Mouse (Mus musculus) thymus, postnatal 25 days (tissue): ENCODE results near the gene Pilrb1.
A peak's percentile ranks its signal among the peaks of the same experiment; 100 is the strongest.
"Not testable (repeated sequence)": the region's sequence is repeated elsewhere in the genome, so short reads cannot be mapped to it uniquely, and the experiment has no call there.

Source experiments
- DNase-seq: peaks from one replicate; pipeline ENCODE4 v3.0.0; 2022

Gene Pilrb1

GRCm38 (mm10) chr5:137857960-137858710 is at the start of gene Pilrb1:
Gene Pilrb1, minus strand, starts transcription at chr5:137858106.
- DNase-seq: not testable (repeated sequence)

- DNase-seq: no peak
Measured at GRCm38 (mm10) chr5:137897812-137898211, 39.9 kb upstream of the Pilrb1 start.

GRCm38 (mm10) chr5:137892954-137893353 is 35.0 kb upstream of the Pilrb1 start:
- no peak for DNase-seq

- no peak for DNase-seq
Measured at GRCm38 (mm10) chr5:137887666-137888065, 29.8 kb upstream of the Pilrb1 start.

- peak; percentile 21 for DNase-seq
Measured at GRCm38 (mm10) chr5:137885894-137886293, 28.0 kb upstream of the Pilrb1 start.

- no peak for DNase-seq
Measured at GRCm38 (mm10) chr5:137883345-137883744, 25.4 kb upstream of the Pilrb1 start.

GRCm38 (mm10) chr5:137882922-137883321 is 25.0 kb upstream of the Pilrb1 start:
- DNase-seq: no peak

GRCm38 (mm10) chr5:137877860-137878259 is 20.0 kb upstream of the Pilrb1 start:
- peak; percentile 45 for DNase-seq

- DNase-seq: no peak
Measured at GRCm38 (mm10) chr5:137875054-137875453, 17.1 kb upstream of the Pilrb1 start.

GRCm38 (mm10) chr5:137872381-137872702 is 14.4 kb upstream of the Pilrb1 start:
- not testable (repeated sequence) for DNase-seq

GRCm38 (mm10) chr5:137871644-137872380 is 13.9 kb upstream of the Pilrb1 start, which contains the start of gene Pilrb2:
Gene Pilrb2, minus strand, starts transcription at chr5:137871815.
- DNase-seq: not testable (repeated sequence)

- not testable (repeated sequence) for DNase-seq
Measured at GRCm38 (mm10) chr5:137868600-137868999, 10.7 kb upstream of the Pilrb1 start.

GRCm38 (mm10) chr5:137864008-137864407 is 6.1 kb upstream of the Pilrb1 start:
- not testable (repeated sequence) for DNase-seq

- DNase-seq: not testable (repeated sequence)
Measured at GRCm38 (mm10) chr5:137856870-137857269, 1.0 kb downstream of the Pilrb1 start.

- not testable (repeated sequence) for DNase-seq
Measured at GRCm38 (mm10) chr5:137854907-137855306, 3.0 kb downstream of the Pilrb1 start.

- DNase-seq: not testable (repeated sequence)
Measured at GRCm38 (mm10) chr5:137850313-137850712, 7.6 kb downstream of the Pilrb1 start.

- not testable (repeated sequence) for DNase-seq
Measured at GRCm38 (mm10) chr5:137837110-137837509, 20.8 kb downstream of the Pilrb1 start.

- no peak for DNase-seq
Measured at GRCm38 (mm10) chr5:137836611-137837010, 21.3 kb downstream of the Pilrb1 start.

- DNase-seq: not testable (repeated sequence)
Measured at GRCm38 (mm10) chr5:137835966-137836520, 21.9 kb downstream of the Pilrb1 start, which contains the start of gene Pilra. Gene Pilra, minus strand, starts transcription at chr5:137836281.

- no peak for DNase-seq
Measured at GRCm38 (mm10) chr5:137833500-137833899, 24.4 kb downstream of the Pilrb1 start.

GRCm38 (mm10) chr5:137831506-137831905 is 26.4 kb downstream of the Pilrb1 start:
- no peak for DNase-seq

- no peak for DNase-seq
Measured at GRCm38 (mm10) chr5:137831106-137831505, 26.8 kb downstream of the Pilrb1 start.

GRCm38 (mm10) chr5:137830238-137830637 is 27.7 kb downstream of the Pilrb1 start:
- DNase-seq: no peak

GRCm38 (mm10) chr5:137828694-137829093 is 29.2 kb downstream of the Pilrb1 start:
- no peak for DNase-seq
